In genomic region chr5:4916390-4917273, GRCm38 (mm10) we compare ENCODE assay signal across 11 mouse cellular contexts.
DNase-seq lines count a peak whose midpoint lies in the region; ATAC-seq and TF ChIP-seq lines count a peak whose summit lies in the region.
"Had no signal": no experiment of that assay in that cellular context is flagged by ENCODE, and none has a peak within 500 bp of the region (broad histone marks: within the 10 kb centered on the region; RNA-seq: fewer than 3 reads in every experiment).

No protein-coding gene starts in this region.

- H3K9ac ChIP-seq in liver, postnatal 0 days (replicated peaks) = no peak overlapping the region
- no peak overlapping the region for H3K9ac ChIP-seq in liver, embryonic 12.5 days
- no peak overlapping the region for H3K9ac ChIP-seq in kidney, embryonic 15.5 days
- no peak overlapping the region for H3K9ac ChIP-seq in midbrain, embryonic 16.5 days (ENCODE audit: low read depth, low read length)
- H3K9ac ChIP-seq: heart, embryonic 15.5 days; limb, embryonic 13.5 days had no signal

- TF ChIP-seq CTCF in liver, postnatal 0 days (IDR thresholded peaks at IDR 0.05; ENCODE audit: low read depth) = no peak

- H3K4me1 ChIP-seq in liver, postnatal 0 days (ENCODE audit: insufficient read depth) = no peaks in the 10 kb centered on the region
- no peaks in the 10 kb centered on the region for H3K4me1 ChIP-seq in liver, embryonic 12.5 days
- peaks cover 13% of the 10 kb centered on the region for H3K4me1 ChIP-seq in kidney, embryonic 15.5 days
- H3K4me1 ChIP-seq in midbrain, embryonic 16.5 days (ENCODE audit: control insufficient read depth, insufficient read depth, low read length) = peaks cover 14% of the 10 kb centered on the region
- H3K4me1 ChIP-seq: heart, embryonic 15.5 days had no signal

- no peak for DNase-seq in liver, postnatal 0 days
- peak; percentile 74 for DNase-seq in cerebellum, adult 9-10 months
- no peak for DNase-seq in heart, postnatal 14 days
- no peak for DNase-seq in neural tube, embryonic 10.5 days (ENCODE audit: extremely low spot score, low spot score)
- DNase-seq: lung, postnatal 36 days had no signal

- H3K27ac ChIP-seq in liver, postnatal 0 days (ENCODE audit: low read depth) = no peak overlapping the region
- no peak overlapping the region for H3K27ac ChIP-seq in liver, embryonic 12.5 days
- peak overlapping the region; percentile 49 for H3K27ac ChIP-seq in kidney, embryonic 15.5 days
- H3K27ac ChIP-seq in midbrain, embryonic 16.5 days (ENCODE audit: low read length) = peak overlapping the region; percentile 31
- H3K27ac ChIP-seq: heart, embryonic 15.5 days; limb, embryonic 13.5 days had no signal

- H3K36me3 ChIP-seq in liver, postnatal 0 days (replicated peaks; ENCODE audit: insufficient read depth, low read length) = no peaks in the 10 kb centered on the region
- no peaks in the 10 kb centered on the region for H3K36me3 ChIP-seq in liver, embryonic 12.5 days
- H3K36me3 ChIP-seq in kidney, embryonic 15.5 days = no peaks in the 10 kb centered on the region
- no peaks in the 10 kb centered on the region for H3K36me3 ChIP-seq in midbrain, embryonic 16.5 days (ENCODE audit: control insufficient read depth, insufficient read depth, low read length)
- H3K36me3 ChIP-seq: heart, embryonic 15.5 days; limb, embryonic 13.5 days had no signal

- H3K27me3 ChIP-seq in liver, postnatal 0 days (ENCODE audit: insufficient read depth, low read length) = no peaks in the 10 kb centered on the region
- H3K27me3 ChIP-seq in liver, embryonic 12.5 days (replicated peaks) = no peaks in the 10 kb centered on the region
- H3K27me3 ChIP-seq in kidney, embryonic 15.5 days = no peaks in the 10 kb centered on the region
- no peaks in the 10 kb centered on the region for H3K27me3 ChIP-seq in midbrain, embryonic 16.5 days (ENCODE audit: control insufficient read depth, insufficient read depth, low read depth, low read length)
- H3K27me3 ChIP-seq: heart, embryonic 15.5 days had no signal

- H3K4me3 ChIP-seq in liver, postnatal 0 days (ENCODE audit: low read depth, low read length) = no peak overlapping the region
- H3K4me3 ChIP-seq in liver, embryonic 12.5 days = no peak overlapping the region
- H3K4me3 ChIP-seq in kidney, embryonic 15.5 days (replicated peaks) = no peak overlapping the region
- H3K4me3 ChIP-seq in midbrain, embryonic 16.5 days (ENCODE audit: low read depth, low read length) = no peak overlapping the region
- H3K4me3 ChIP-seq: heart, embryonic 15.5 days; limb, embryonic 13.5 days had no signal

- intact Hi-C loops in heart, postnatal 14 days (cut with DNase I) = loop anchor here (2.0 to 10.0 kb wide), 3 partner anchors 162 to 716 kb away; partner anchors contain the start of gene Fzd1

- no peak for TF ChIP-seq EP300 in liver, postnatal 0 days (IDR thresholded peaks at IDR 0.05; ENCODE audit: low read depth)

- no peak overlapping the region for H3K4me2 ChIP-seq in liver, postnatal 0 days (ENCODE audit: low read depth, low read length)
- H3K4me2 ChIP-seq in liver, embryonic 12.5 days = no peak overlapping the region
- no peak overlapping the region for H3K4me2 ChIP-seq in kidney, embryonic 15.5 days
- H3K4me2 ChIP-seq in midbrain, embryonic 16.5 days (ENCODE audit: low read length) = no peak overlapping the region
- H3K4me2 ChIP-seq: heart, embryonic 15.5 days; limb, embryonic 13.5 days had no signal

- 71% methylated on average over 10 of the region's 10 CpGs for WGBS in liver, postnatal 0 days (ENCODE audit: insufficient replicate concordance)
- WGBS in liver, embryonic 12.5 days (ENCODE audit: insufficient replicate concordance) = 64% methylated on average over 10 of the region's 10 CpGs
- 82% methylated on average over 10 of the region's 10 CpGs for WGBS in kidney, embryonic 15.5 days
- 65% methylated on average over 10 of the region's 10 CpGs for WGBS in midbrain, embryonic 16.5 days

- peak; percentile 59 for ATAC-seq in liver, postnatal 0 days
- ATAC-seq in liver, embryonic 12.5 days = no peak
- ATAC-seq in kidney, embryonic 15.5 days (replicated peaks; ENCODE audit: low FRiP score) = 0 out of 2 replicates have a peak, but pooled peaks have one; percentile 38
- ATAC-seq in midbrain, embryonic 16.5 days = peak; percentile 41; the same call in 1 of the 2 replicates
- ATAC-seq: activated CD4-positive, CD25-positive, alpha-beta regulatory T cell, adult 4 months had no signal

- H3K9me3 ChIP-seq in liver, postnatal 0 days (ENCODE audit: low read length) = no peaks in the 10 kb centered on the region
- H3K9me3 ChIP-seq in liver, embryonic 12.5 days (replicated peaks) = no peaks in the 10 kb centered on the region
- no peaks in the 10 kb centered on the region for H3K9me3 ChIP-seq in kidney, embryonic 15.5 days (replicated peaks)
- H3K9me3 ChIP-seq in midbrain, embryonic 16.5 days (replicated peaks; ENCODE audit: control insufficient read depth, low read length, poor library complexity, severe bottlenecking) = no peaks in the 10 kb centered on the region
- H3K9me3 ChIP-seq: heart, embryonic 15.5 days; limb, embryonic 13.5 days had no signal

Comparison
In these comparisons a context has a peak if more than half of its experiments do, and no peak if none do; other contexts are left out.
1. H3K27ac ChIP-seq: peak in kidney, embryonic 15.5 days (single experiment) and midbrain, embryonic 16.5 days (single experiment); none in liver, postnatal 0 days (single experiment) and liver, embryonic 12.5 days (single experiment).